Mouse (Mus musculus) E14TG2a.4 (cell line): ENCODE data around the gene Kcnj12.

Experiments used
- CTCF ChIP-seq: conservative IDR thresholded peaks from 2 replicates; pipeline ENCODE4 v1.5.1; 2014; ENCODE audit warnings: low read length
- NANOG ChIP-seq: IDR thresholded peaks from 2 replicates; pipeline ENCODE4 v1.6.1; 2014; ENCODE audit warnings: borderline replicate concordance, low read length, mixed read lengths
- POU5F1 ChIP-seq: IDR thresholded peaks from 2 replicates; pipeline ENCODE4 v1.6.1; 2014; ENCODE audit warnings: low read length, borderline replicate concordance

GRCm38 (mm10) chr11:60975097-60975496 lies 47.3 kb upstream of the Kcnj12 start:
- TF ChIP-seq CTCF, result no peak
- no peak for TF ChIP-seq NANOG
- no peak for TF ChIP-seq POU5F1
